Mouse (Mus musculus) ovary, postnatal 36 days (tissue): Measurements from ENCODE around the gene Slc25a36.

Experiments used
- DNase-seq: peaks from one replicate; pipeline ENCODE4 v3.0.0; 2022; ENCODE audit warnings: low spot score, mixed read lengths

Gene Slc25a36

DNA sequence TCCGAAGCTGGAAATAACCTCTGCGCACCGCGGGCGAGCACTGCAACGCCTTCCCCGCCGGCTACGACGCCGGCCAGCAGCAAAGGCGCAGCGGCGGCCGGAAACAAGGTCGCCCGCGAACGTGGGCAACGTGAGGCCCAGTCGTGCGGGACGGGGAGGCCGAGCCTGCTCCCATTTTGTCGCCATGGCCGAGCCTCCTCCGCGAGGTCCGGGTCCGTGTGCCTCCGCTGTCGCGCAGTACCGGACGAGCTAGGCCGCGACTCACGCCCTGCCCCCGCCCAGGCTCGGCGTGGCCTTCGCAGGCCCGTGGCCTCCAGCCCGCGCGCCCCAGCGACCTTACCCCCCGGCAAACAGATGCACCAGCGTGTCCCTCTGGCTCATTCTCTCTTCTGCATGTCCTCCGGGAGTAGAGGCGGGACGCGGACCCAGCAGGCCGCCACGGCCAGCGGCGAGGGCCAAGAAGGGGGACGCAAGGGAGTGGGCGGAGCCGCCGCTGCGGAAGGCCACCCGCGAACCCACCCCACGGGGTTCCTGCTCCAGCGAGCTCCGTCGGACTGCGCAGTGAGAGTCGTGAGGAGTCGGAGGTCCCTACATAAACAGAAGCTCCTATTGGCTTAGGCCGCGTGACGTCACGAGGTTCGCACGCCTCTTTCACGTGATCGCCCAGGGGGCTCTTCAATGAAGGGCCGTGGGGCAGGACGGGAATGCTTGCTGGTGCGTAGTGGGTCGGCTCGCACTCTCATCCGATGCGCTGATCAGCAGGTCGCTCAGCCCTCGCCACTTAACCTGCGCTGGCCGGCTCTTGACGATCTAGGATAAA, at the start of gene Slc25a36:
TSS of gene Slc25a36 (minus strand) at position 587 of the 820 bp plus-strand sequence.
- DNase-seq, result peak; percentile 94

DNA sequence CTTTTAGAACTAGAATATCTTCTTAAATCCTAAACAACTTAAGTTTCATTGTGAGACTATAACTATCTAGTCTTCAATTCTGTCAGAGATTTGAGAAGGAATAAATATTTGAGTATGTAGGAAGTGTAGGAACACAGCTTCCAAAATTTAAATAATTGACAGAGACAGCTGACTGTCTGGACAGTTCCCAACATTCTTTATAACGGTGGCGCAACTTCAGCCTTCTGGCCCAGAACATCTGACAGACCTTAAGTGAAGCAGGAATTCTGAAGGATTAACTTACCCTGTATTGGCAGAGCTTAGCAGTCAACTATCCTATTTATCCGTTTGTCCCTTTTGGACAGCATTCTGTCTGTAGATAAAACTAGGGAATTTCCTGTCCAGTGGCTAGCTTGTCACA, 47.5 kb upstream of the Slc25a36 start:
- no peak for DNase-seq

DNA sequence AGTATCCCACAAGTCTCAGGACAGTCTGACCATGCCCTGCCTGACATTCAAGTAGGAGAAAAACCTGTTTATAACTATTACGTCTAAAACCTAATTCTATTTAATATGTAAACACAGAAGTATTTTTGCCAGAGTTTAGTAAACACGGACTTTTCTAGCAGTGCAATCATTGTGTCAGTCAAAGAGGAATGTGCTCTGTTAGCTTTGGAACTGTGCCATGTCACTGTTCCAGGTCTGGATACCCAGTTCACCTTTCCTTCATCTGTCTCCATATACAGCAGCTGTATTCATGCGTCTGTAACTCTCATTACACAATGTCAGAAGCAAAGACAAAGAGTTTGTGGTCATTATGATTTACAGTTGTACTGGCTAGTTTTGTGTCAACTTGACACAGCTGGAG, 45.0 kb upstream of the Slc25a36 start:
- DNase-seq, result no peak

DNA sequence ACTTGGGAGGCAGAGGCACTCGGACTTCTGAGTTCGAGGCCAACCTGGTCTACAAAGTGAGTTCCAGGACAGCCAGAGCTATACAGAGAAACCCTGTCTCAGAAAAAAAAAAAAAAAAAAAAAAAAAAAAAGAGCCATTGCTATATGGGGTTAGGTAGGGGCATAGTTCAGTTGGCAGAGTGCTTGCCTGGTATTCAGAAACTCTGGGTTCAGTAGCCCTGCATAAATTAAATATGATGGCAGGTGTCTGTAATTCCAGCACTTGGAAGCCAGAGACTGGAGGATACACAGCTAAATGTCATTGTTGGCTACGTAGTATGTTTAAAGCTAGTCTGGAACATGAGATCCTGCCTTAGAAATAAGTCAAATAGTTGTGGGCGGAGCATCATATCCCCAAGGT, 44.0 kb upstream of the Slc25a36 start:
- no peak for DNase-seq

DNA sequence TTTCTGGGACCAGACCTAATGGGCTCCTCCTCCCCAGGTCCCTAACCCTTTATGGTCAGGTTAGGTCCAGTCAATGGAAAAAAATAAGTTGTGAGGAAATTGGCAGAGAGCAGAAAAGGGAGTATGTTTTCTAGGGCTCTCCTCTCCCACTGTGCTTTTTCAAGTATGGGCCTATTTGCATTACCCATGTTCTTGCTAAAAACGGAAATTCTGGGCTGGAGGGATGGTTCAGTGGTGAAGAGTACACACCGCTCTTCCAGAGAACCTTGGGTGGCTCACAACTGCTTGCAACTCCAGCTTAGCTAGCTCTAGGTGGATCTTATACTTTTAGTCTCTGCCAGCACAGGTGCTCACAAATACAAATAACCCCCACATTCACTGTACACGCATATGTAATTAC, 42.0 kb upstream of the Slc25a36 start:
- no peak for DNase-seq

DNA sequence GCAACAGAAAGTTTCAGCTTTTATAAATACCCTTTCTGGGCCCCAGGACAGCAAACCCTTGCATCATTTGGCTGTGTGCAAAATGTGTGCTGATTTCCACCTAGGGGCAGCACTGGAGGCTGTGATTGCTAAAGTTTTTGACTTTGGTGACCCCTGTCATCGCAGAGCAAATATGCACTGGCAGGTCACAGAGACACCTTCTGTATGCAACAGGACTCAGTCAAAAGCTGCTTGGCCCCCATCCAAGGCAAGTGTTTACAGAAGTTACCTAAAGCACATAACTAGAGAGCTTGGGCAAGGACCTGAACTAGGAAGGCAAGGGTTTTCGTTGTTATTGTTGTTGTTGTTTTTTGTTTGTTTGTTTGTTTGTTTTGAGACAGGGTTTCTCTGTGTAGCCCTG, 36.3 kb upstream of the Slc25a36 start:
- no peak for DNase-seq

DNA sequence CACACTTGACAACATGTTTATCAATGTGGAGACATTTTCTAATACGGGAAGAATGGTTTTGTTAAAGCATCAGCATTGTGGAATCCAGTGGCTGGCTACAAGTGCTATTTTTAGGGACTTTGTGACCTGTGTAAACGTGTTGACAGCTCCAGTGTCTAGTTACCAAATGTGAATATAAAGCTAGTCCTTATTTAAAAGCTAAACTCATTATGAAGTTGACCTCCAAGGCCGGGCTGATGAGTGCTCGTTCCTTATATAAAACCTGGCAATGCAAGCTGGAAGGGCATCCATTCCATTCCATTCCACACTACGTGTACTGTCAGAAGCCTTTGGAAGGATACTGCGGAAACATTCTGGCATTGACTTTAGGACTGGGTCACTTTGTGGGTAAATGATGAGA, 34.4 kb upstream of the Slc25a36 start:
- no peak for DNase-seq

DNA sequence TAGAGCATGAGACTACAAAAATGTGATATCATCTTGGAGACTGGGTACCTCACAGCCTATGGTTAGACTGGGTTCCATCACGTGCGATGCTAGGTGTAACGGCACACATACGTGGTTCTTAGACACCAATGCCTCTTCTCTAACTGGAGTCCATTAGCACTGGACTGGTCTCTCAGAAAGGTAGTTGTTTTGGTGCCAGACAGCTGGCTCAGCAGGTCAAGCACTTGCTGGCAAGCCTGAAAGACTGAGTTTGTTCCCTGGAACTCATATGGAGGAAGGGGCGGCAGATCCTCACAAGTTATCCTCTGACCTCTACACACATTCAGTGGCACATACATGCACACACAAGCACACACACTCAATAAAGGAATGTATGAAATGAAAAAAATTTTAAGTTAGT, 32.5 kb upstream of the Slc25a36 start:
- no peak for DNase-seq

DNA sequence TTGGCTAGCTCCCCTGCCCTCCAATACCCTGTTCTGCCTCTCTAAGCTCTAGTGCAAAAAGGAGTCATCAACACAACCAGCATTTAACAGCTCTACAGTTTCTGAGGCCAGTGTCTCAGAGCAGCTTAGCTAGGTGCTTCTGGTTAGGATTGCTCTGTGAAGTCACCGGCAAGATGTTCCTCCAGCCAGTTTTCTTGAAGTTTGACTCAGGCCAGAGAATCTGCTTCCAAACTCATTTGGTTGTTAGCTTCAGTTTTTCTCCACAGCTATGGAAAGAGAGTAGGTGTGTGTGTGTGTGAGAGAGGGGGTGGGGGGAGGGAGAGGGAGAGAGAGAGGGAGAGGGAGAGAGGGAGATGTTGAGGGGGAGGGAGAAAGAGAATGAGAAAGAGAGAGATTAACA, 31.6 kb upstream of the Slc25a36 start:
- no peak for DNase-seq

DNA sequence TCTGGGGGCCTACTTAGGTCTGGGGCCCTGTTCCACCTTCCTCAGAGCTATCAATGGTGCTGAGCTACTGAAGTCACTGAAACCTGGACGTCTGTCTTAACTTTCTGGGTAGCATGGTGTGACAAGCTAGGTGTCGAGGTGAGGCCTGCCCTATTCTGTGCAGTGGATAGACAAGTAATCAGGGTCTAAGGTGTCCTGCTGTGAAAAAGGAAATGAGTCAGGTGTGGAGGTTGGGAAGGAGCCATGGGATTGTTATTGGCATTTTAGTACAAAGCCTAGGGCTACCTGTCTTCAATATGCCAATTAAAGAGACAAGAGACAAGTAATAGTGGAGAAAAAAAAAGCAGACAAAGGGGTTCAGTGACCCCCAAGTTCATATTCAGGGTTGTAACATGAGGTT, 30.8 kb upstream of the Slc25a36 start:
- no peak for DNase-seq

DNA sequence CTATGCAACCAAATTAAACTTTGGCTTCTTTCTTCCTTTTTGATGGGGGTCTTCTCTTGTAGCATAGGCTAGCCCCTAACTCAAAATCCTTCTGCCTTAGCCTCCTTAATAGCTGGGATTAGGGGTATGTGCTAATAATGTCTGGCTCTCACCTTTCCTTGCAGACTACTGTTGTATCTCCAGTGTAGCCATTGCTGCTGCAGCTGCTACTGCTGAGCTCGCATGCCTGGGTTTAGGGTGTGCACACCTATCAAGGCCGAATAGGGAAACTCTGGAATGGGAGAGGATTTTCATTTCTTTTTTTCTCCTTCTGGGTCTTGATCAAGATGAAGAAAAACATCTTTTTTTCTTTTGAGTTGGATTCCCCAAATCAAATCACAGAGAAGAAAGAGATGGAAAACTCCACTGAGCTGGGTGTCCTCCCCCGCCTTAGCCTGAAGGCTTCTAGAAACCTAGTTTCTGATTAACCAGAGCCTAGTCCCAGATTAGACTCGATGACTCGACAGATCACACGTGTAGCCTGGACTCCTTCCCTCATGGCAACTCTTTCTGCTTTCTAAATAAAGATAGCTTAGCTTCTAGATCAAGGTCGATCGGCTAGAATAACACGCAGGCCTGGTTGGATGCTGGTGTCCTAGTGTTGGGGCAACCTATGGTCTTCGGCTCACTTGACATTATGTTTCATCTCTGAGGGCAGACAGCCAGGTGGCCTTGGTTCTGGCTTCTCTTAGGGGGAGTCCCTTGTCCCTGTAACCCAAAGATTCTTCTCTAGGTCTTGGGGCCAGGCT, 29.4 kb upstream of the Slc25a36 start:
- DNase-seq, result no peak

DNA sequence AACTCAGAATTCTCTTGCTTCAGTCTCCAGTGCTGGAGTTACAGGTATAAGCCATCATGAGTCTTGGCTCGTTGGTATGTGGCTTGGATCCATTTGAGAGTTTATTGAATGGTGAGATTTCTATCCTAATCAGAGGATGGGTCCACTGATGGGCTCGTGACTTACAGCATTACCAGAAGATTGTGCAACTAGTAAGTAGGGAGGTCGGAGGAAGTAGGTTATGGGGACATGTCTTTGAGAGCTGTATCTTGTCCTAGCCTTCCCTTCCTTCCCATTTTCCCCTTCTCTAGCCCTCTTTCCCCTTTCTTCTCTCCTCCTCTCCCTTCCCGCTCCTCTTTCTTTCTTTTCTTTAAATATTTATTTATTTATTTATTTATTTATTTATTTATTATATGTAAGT, 26.7 kb upstream of the Slc25a36 start:
- DNase-seq, result no peak

DNA sequence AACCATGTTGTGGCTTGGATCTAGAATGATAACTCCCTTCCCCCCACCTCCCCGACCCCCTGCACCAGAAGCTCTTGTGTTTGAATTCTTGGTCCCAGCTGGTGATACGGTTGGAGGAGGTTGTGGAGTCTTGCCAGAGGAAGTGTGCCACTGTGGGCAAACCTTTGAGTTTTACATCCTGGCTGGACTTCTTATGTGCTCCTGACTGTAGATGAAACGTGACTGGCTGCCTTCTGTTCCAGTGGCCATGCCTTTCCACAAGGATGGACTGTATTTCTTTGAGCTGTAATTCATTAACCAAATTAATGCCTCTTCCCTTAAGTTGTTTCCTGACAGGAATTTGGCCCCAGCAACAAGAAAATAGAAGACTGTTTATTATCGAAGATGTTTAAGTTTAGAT, 26.2 kb upstream of the Slc25a36 start:
- DNase-seq, result no peak

DNA sequence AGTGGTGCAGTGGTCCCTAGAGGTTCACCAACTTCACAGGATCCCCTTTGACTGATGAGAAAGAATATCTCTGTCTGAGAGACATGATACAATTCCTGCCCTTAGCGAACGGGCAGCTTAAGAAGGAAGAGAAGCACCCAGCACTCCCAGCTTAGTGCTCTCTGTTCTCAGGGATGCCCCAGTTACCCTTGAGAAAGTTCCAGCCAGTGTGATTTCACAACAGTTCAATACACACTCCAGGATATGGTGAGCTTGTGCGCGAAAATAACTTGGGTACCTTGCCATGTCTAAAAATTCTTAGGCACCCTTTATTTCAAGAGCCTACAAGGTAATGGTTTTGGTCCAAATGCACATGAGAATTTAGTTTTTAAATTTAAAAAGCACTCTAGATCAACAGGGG, 24.9 kb upstream of the Slc25a36 start:
- no peak for DNase-seq

DNA sequence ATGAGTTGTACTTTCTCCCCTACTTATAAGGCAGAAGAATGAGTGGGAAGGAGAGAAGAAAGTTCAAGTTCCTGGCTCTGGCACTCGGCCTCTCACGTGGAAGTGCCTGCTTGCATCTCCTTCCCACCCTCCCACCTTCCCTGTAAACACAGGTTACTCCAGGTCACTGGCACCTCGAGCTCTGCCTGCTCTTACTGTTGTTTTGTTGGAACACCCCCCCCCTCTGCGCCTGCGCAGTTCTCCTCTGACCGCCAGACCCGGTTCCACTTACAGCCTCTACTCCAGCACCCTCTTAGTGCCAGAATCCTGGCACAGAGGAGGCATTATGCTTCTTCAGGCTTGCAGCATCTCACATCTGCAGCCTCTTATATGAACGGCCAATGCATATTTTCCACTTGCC, 22.2 kb upstream of the Slc25a36 start:
- peak; percentile 12 for DNase-seq

DNA sequence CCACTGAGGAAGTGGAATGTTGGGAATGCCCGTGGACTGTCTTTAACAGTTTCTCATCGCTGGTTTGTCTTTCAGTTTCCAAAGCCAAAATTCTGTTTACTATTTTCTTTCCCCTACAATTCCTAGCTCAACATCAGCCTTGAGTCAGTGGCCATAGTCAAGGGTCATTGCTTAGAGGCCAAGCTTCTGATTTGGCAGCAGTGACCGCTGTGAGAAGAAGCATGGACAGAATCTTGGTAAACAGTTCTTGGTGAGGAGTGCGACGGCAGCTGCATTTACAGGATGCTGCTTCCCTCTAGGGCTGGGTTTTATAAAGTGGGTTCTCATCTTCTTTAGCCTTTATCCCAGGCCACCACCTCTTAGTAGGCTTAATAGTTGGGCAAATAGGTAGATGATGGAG, 19.0 kb upstream of the Slc25a36 start:
- DNase-seq, result no peak

DNA sequence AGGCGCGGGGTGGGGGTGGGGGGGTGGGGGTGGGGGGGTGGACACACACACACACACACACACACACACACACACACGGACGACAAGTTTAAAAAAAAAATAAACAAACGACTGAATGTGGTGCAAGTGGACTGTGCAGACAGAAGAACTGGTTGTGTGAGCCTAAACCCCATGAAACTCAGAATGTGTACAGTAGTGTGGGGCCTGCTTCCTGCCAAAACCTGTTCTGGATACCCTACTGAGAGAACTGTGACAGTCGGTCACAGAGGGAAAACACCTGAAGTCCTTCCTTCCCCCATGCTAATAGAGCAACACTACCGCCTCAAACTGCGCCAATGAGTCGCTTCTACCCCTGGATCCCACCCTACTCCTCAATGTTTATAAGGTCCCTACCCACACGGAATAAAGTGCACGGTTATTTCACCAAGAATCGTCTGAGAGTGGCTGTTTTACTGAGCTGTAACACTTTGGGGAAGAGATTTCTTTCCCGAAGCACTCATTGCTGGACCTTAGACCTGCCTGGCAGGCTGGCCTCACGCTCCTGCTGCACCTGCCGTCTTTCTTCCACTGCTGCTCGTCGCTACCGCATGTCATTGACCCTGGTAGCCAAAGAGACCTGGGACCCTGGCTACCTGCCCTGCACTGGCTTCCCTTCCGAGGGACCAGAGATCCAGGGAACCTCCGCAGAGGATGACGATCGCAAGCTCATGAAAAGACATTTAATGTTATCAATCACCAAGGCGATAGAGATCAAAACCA, 13.2 kb upstream of the Slc25a36 start:
- no peak for DNase-seq

DNA sequence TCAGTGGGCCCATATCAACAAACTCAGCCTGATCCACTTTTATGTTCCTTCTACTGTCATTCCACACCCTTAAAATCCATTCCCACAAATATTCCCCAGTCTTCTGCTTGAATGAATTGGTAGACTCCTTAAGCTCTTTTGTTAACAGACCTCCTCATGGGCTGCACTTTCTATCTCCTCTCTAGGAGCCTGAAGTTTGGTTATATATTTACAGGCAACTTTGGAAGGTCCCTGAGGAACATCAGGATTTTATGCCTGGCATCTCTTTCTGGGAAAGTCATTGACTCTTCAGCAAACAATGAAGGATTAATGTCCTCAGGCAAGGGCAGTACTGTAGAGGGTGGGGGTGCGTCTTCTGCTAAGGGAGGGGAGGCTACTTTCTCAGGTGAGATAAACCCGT, 10.5 kb upstream of the Slc25a36 start:
- DNase-seq, result no peak

DNA sequence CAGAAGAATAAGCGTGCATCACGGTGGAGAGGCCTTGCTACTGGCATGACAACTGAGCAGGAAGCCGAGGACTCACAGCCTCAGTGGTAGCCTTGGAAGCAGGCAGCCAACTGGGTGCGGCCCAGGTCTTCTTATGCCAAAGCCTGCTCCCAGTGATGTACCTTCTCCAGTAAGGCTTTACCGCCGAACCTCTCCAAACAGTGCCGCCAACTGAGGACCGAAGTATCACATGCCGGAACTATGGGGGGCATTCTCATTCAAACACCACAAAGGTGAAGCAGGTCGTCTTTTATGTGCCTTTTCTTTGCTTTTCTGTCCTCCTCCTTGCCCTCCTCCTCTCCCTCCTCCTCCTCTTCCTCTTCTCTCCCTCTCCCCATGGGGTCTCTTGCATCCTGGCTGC, 3.3 kb upstream of the Slc25a36 start:
- no peak for DNase-seq

DNA sequence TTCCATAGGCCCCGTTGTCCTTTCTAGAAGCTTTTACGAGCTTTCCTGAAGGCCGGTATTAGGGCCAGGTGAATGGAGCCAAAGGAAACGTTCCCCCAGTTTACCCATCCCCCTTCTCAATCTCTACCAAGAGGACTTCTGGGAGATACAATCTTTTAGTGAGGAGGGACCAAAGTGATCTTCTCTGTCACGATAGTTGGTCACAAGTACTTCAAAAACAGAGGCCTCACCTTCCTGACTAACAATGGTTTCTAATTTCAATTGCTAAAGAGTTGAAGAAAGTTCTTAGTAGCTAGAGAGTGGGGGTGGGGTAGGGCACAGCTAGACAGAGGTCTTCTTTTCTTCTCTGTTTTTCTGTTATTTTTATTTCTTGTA, 2.6 kb upstream of the Slc25a36 start:
- DNase-seq, result no peak

DNA sequence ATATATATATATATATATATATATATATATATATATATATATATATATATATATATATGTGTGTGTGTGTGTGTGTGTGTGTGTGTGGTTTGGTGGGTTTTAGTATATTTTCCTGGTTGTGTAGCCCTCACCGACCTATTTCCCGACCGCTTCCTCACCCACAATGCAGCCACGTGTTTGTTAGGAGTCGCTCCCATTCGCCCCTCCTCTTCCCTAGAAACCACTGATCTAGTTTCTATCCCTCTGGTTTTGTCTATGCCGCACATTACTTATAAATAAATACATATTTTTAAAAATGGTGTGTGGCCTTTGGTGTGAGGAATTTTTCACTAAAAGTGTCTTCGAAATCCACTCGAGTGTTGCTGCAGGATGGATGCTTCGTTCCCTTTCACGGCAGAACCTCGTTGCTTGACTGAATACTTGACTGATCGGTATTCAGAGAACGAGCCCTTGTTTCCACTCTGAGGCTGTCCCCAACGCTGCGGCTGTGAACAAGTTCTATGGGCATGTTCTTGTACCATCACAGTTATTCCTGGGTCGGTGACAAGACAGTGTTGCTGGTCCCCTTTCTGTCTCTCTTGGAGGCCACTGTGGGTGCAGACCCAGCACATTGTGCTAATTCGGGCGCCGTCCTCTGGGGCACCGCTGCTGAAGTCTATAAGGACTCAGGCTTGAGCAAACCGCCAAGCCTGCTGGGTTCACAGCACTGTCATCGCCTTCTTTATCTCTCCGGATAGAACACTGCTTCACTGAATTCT, 2.0 kb upstream of the Slc25a36 start:
- DNase-seq, result no peak

DNA sequence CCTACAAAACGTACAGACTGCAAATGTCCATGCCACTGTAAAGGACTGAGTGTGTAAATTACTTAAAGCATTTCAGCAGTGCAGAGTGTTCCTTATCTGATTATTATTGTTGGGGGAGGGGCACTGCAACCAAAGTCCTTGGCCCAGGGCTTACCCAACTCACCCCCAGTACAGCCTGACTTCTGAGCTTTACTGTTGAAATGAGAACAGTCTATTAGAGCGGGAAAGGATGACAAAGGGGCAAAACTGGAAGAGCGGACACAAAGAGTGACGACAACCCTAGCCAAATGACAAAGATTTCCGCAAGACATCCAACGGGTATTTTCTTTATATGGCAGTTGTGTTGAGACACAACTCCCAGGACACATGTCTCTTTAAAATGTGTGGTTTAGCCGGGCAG, 1.3 kb upstream of the Slc25a36 start:
- DNase-seq, result no peak
